Mouse (Mus musculus): Measurements from ENCODE around the gene Rps27. TPM values are rescaled to one million over a fixed set of nuclear protein-coding genes. Genes with fewer than 3 reads are reported as not detected.

The Rps27 gene
- polyA plus RNA-seq, 1 experiment from 2014 or later, result 953 TPM

DNA sequence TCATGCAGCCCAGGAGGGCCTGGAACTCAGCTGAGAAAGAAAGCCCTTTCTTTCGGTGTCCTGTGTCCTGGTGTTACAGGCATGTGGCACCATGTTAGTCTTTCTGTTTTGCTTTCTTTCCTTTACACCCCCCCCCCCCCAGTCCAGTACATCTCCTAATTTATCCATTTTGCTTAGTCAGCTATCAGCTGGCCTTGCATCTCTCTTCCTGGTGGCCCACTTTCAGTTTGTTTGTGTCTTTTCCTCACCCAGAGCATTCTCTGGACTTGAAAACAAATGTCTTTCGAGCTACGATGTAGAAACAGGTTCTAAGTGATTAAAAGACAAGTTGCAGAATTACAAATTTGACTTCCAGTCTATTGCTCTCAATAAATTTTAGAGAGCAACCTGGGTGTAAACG lies 9.0 kb upstream of the Rps27 start:
- no peak overlapping the region for H3K4me2 ChIP-seq
- no peak overlapping the region for H3K4me3 ChIP-seq
- no peak overlapping the region for H3K27ac ChIP-seq (replicated peaks)
- H3K36me3 ChIP-seq, result peaks cover 15% of the 10 kb centered on the region; the same call in 1 of the 2 replicates
- 90% methylated on average over 4 of the region's 4 CpGs for WGBS
- no peaks in the 10 kb centered on the region for H3K27me3 ChIP-seq
- H3K4me1 ChIP-seq (replicated peaks), result peaks cover 19% of the 10 kb centered on the region
- H3K9ac ChIP-seq, result no peak overlapping the region
- no peak for ATAC-seq (ENCODE audit: low read depth)
- H3K9me3 ChIP-seq, result no peaks in the 10 kb centered on the region

DNA sequence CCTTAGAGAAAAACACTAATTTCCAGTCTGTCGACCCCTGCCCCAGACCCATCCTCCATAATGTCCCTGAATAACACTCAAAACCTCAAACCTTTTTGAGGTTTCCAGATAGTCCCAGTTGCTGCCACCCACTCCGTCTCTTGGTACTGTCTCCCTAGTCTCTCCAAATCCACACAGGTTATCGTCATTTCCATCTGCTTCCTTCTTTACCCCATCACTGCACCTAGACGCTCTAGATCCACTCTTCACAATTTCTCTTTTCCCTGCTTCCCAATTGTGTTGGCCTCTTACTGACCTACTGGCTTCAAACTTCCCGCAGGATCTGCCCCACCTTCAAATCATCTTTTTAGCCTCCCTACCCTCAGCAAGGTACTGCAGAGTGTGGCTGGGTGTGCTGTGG lies 7.7 kb upstream of the Rps27 start:
- Histone ChIP-seq H3K27ac (replicated peaks) (no peak overlapping the region), H3K4me2 (peak overlapping the region; percentile 79), H3K9ac (peak overlapping the region; percentile 69), H3K4me3 (peak overlapping the region; percentile 40), H3K27me3 (no peaks in the 10 kb centered on the region), H3K4me1 (replicated peaks) (peaks cover 19% of the 10 kb centered on the region), H3K36me3 (peaks cover 15% of the 10 kb centered on the region; the same call in 1 of the 2 replicates), H3K9me3 (no peaks in the 10 kb centered on the region)
- WGBS, result 31% methylated on average over 5 of the region's 5 CpGs
- no peak for ATAC-seq (ENCODE audit: low read depth)

GRCm38 (mm10) chr3:90220531-90220951 lies 7.1 kb upstream of the Rps27 start:
- Histone ChIP-seq H3K9me3 (no peaks in the 10 kb centered on the region), H3K27me3 (no peaks in the 10 kb centered on the region), H3K36me3 (peaks cover 13% of the 10 kb centered on the region; the same call in 1 of the 2 replicates), H3K4me1 (replicated peaks) (peaks cover 19% of the 10 kb centered on the region), H3K4me3 (peak overlapping the region; percentile 40), H3K4me2 (peak overlapping the region; percentile 79), H3K27ac (replicated peaks) (peak overlapping the region; percentile 68), H3K9ac (peak overlapping the region; percentile 69)
- WGBS, result under 1% methylated on average over 19 of the region's 20 CpGs
- ATAC-seq (ENCODE audit: low read depth), result peak; percentile 59

GRCm38 (mm10) chr3:90220088-90220487 lies 6.6 kb upstream of the Rps27 start:
- H3K27me3 ChIP-seq, result no peaks in the 10 kb centered on the region
- no peaks in the 10 kb centered on the region for H3K9me3 ChIP-seq
- H3K4me1 ChIP-seq (replicated peaks), result peaks cover 19% of the 10 kb centered on the region
- peak overlapping the region; percentile 40 for H3K4me3 ChIP-seq
- 10% methylated on average over 6 of the region's 6 CpGs for WGBS
- H3K27ac ChIP-seq (replicated peaks), result peak overlapping the region; percentile 68
- H3K9ac ChIP-seq, result peak overlapping the region; percentile 69
- H3K36me3 ChIP-seq, result peaks cover 9% of the 10 kb centered on the region; the same call in 1 of the 2 replicates
- peak; percentile 65; the same call in 1 of the 2 replicates for ATAC-seq (ENCODE audit: low read depth)
- H3K4me2 ChIP-seq, result peak overlapping the region; percentile 79

- Histone ChIP-seq H3K27me3 (no peaks in the 10 kb centered on the region), H3K4me1 (replicated peaks) (peaks cover 37% of the 10 kb centered on the region), H3K36me3 (peaks cover 18% of the 10 kb centered on the region), H3K4me2 (no peak overlapping the region), H3K9ac (no peak overlapping the region), H3K9me3 (no peaks in the 10 kb centered on the region), H3K4me3 (no peak overlapping the region), H3K27ac (replicated peaks) (no peak overlapping the region)
- ATAC-seq (ENCODE audit: low read depth), result no peak
- WGBS, result 38% methylated on average over 1 of the region's 1 CpGs
These were observed 2.5 kb upstream of the Rps27 start for GRCm38 (mm10) chr3:90215825-90216380.

DNA sequence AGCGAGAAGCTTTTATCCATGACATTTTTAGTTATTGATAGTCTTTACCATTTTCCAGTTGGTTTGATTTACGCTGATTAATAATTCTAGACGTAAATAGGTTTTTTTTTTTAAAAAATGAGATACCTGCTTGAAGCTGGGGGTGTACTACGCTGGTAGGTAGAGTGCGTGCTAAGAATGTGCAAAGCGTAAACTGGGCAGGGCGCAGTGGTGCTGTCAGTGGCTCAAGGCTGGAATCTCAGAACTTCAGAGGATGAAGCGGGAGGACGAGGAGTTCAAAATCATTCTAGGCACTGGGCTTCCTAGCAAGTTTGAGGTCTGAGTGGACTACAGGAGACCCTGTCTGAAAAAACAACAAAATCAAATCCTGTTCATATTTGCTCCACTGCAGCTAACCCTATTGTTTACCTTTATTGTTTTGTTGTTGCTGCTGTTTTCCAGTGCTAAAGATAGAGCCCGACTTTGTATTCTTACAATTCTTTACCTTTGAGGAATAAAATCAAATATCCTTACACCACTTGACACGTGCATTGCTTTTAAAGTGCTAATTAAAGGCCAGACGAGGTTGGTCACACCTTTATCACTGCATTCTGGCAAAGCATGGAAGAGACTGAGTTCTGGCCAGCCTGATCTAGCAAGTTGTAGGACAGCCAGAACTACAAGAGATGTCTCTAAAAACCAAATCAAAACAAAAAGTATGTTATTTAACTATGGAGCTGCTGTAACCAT lies 669 bp upstream of the Rps27 start:
- Histone ChIP-seq H3K36me3 (peaks cover 36% of the 10 kb centered on the region), H3K9me3 (no peaks in the 10 kb centered on the region), H3K4me3 (peak overlapping the region; percentile 76), H3K4me1 (replicated peaks) (peaks cover 32% of the 10 kb centered on the region), H3K4me2 (peak overlapping the region; percentile 95), H3K27me3 (no peaks in the 10 kb centered on the region), H3K9ac (peak overlapping the region; percentile 60), H3K27ac (replicated peaks) (peak overlapping the region; percentile 69; the same call in 1 of the 2 replicates)
- peak; percentile 60 for ATAC-seq (ENCODE audit: low read depth)
- WGBS, result 11% methylated on average over 12 of the region's 12 CpGs

- 13% methylated on average over 5 of the region's 5 CpGs for WGBS
These were observed 728 bp downstream of the Rps27 start for GRCm38 (mm10) chr3:90212723-90213122.

DNA sequence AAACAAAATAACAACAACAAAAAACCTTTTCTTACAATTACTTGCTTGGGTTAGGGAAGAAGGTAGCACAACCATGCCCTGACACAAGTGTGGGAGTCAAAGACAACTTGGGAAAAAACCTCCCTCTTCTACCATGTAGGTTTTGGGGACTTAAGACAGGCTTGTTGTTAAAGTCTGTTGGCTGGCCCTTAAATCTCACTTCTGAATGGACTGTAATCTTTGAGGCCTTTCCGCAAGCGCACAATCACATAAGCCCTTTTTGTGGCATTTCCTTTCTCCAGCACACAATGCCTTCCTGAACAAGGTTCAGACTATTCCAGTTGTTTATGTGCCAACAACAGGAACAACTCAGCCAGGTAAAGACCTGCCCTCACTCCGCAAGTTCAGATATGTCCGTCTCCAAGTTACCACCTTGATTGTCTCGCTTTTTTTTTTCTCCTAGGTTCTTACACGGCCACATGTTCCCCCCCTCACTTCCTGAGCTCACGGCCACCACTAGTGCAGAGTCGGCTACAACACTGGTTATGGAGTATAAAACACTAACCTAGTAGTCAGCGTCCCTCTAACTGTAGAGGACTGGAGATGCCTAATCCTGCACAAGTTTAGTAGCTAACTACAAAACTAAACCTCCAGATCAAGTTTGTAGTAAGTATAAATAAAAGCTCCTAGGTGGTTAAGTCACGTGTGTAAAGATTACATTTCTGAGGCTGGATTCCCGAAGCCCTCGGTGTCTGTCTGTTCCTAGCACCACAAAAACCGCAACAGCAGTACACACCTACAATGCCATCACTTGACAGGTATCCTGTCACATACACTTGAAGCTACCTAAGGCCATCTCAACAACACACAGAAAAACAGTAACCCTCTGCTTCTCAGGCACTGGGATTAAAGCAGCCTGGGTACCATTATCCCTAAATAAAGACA lies 1.7 kb downstream of the Rps27 start:
- peaks cover 58% of the 10 kb centered on the region for H3K36me3 ChIP-seq
- H3K4me3 ChIP-seq, result peak overlapping the region; percentile 76

More at GRCm38 (mm10) chr3:90212723-90213122, 728 bp downstream of the Rps27 start:
- H3K4me2 ChIP-seq, result peak overlapping the region; percentile 95
- peaks cover 32% of the 10 kb centered on the region for H3K4me1 ChIP-seq (replicated peaks)
- no peaks in the 10 kb centered on the region for H3K27me3 ChIP-seq
- H3K9ac ChIP-seq, result peak overlapping the region; percentile 88
- H3K36me3 ChIP-seq, result peaks cover 50% of the 10 kb centered on the region
- H3K4me3 ChIP-seq, result peak overlapping the region; percentile 76
- peak overlapping the region; percentile 86 for H3K27ac ChIP-seq (replicated peaks)
- no peak for ATAC-seq (ENCODE audit: low read depth)
- H3K9me3 ChIP-seq, result no peaks in the 10 kb centered on the region

GRCm38 (mm10) chr3:90209908-90210566 lies 3.4 kb downstream of the Rps27 start:
- no peak overlapping the region for H3K4me3 ChIP-seq
- peaks cover 32% of the 10 kb centered on the region for H3K4me1 ChIP-seq (replicated peaks)
- H3K9me3 ChIP-seq, result no peaks in the 10 kb centered on the region
- H3K36me3 ChIP-seq, result peaks cover 58% of the 10 kb centered on the region
- 92% methylated on average over 5 of the region's 5 CpGs for WGBS
- no peak overlapping the region for H3K4me2 ChIP-seq
- no peak for ATAC-seq (ENCODE audit: low read depth)
- no peak overlapping the region for H3K27ac ChIP-seq (replicated peaks)
- no peaks in the 10 kb centered on the region for H3K27me3 ChIP-seq
- no peak overlapping the region for H3K9ac ChIP-seq

More for the DNA sequence above, 1.7 kb downstream of the Rps27 start:
- ATAC-seq (ENCODE audit: low read depth), result no peak
- Histone ChIP-seq H3K27me3 (no peaks in the 10 kb centered on the region), H3K4me2 (peak overlapping the region; percentile 95), H3K9ac (peak overlapping the region; percentile 88), H3K4me1 (replicated peaks) (peaks cover 32% of the 10 kb centered on the region), H3K9me3 (no peaks in the 10 kb centered on the region), H3K27ac (replicated peaks) (no peak overlapping the region)
- 86% methylated on average over 13 of the region's 13 CpGs for WGBS

GRCm38 (mm10) chr3:90208662-90209061 lies 4.8 kb downstream of the Rps27 start:
- 91% methylated on average over 2 of the region's 2 CpGs for WGBS
- no peaks in the 10 kb centered on the region for H3K9me3 ChIP-seq

GRCm38 (mm10) chr3:90204582-90204981 lies 8.9 kb downstream of the Rps27 start:
- ATAC-seq (ENCODE audit: low read depth), result no peak
- no peak overlapping the region for H3K9ac ChIP-seq
- no peaks in the 10 kb centered on the region for H3K9me3 ChIP-seq
- no peaks in the 10 kb centered on the region for H3K4me1 ChIP-seq (replicated peaks)
- H3K27me3 ChIP-seq, result no peaks in the 10 kb centered on the region
- peaks cover 26% of the 10 kb centered on the region for H3K36me3 ChIP-seq
- no peak overlapping the region for H3K27ac ChIP-seq (replicated peaks)
- H3K4me2 ChIP-seq, result no peak overlapping the region
- 95% methylated on average over 2 of the region's 2 CpGs for WGBS
- H3K4me3 ChIP-seq, result no peak overlapping the region

More at GRCm38 (mm10) chr3:90208662-90209061, 4.8 kb downstream of the Rps27 start:
- peaks cover 24% of the 10 kb centered on the region for H3K4me1 ChIP-seq (replicated peaks)
- H3K4me2 ChIP-seq, result no peak overlapping the region
- no peak overlapping the region for H3K9ac ChIP-seq
- no peaks in the 10 kb centered on the region for H3K27me3 ChIP-seq
- H3K36me3 ChIP-seq, result peaks cover 58% of the 10 kb centered on the region
- no peak overlapping the region for H3K4me3 ChIP-seq
- H3K27ac ChIP-seq (replicated peaks), result no peak overlapping the region
- ATAC-seq (ENCODE audit: low read depth), result no peak
